Mouse (Mus musculus): ENCODE data around the gene Klhl41. TPM values are rescaled to one million over a fixed set of nuclear protein-coding genes. Genes with fewer than 3 reads are reported as not detected.
A peak's percentile ranks its signal among the peaks of the same experiment; 100 is the strongest.

Klhl41 gene
- polyA plus RNA-seq, 1 experiment: 5.1 TPM

GRCm38 (mm10) chr2:69679990-69680389 lies 10.1 kb downstream of the Klhl41 start:
- 61% methylated on average over 6 of the region's 6 CpGs for WGBS
- no peak for DNase-seq
- Histone ChIP-seq H3K4me1 (ENCODE audit: control insufficient read depth, insufficient read depth, low read length) (no peaks in the 10 kb centered on the region), H3K4me3 (replicated peaks; ENCODE audit: extremely low read depth, low read depth, low read length) (no peak overlapping the region)
- no peak for TF ChIP-seq POLR2A (IDR thresholded peaks at IDR 0.05; ENCODE audit: borderline replicate concordance, extremely low read depth, low read depth, low read length)
- TF ChIP-seq CTCF (IDR thresholded peaks at IDR 0.05; ENCODE audit: insufficient read depth, low read length): no peak

GRCm38 (mm10) chr2:69681931-69682330 lies 12.0 kb downstream of the Klhl41 start:
- TF ChIP-seq CTCF (IDR thresholded peaks at IDR 0.05; ENCODE audit: insufficient read depth, low read length): no peak
- TF ChIP-seq POLR2A (IDR thresholded peaks at IDR 0.05; ENCODE audit: borderline replicate concordance, extremely low read depth, low read depth, low read length): no peak
- Histone ChIP-seq H3K4me1 (ENCODE audit: control insufficient read depth, insufficient read depth, low read length) (no peaks in the 10 kb centered on the region), H3K4me3 (replicated peaks; ENCODE audit: extremely low read depth, low read depth, low read length) (no peak overlapping the region)
- 84% methylated on average over 4 of the region's 4 CpGs for WGBS
- DNase-seq: no peak

- whole genome bisulfite sequencing: 84% methylated on average over 13 of the region's 13 CpGs
- DNase-seq: no peak
- TF ChIP-seq POLR2A (IDR thresholded peaks at IDR 0.05; ENCODE audit: borderline replicate concordance, extremely low read depth, low read depth, low read length) (no peak), CTCF (IDR thresholded peaks at IDR 0.05; ENCODE audit: insufficient read depth, low read length) (no peak)
- no peak overlapping the region for H3K4me3 ChIP-seq (replicated peaks; ENCODE audit: extremely low read depth, low read depth, low read length)
- no peaks in the 10 kb centered on the region for H3K4me1 ChIP-seq (ENCODE audit: control insufficient read depth, insufficient read depth, low read length)
Measured at GRCm38 (mm10) chr2:69683036-69683805, 13.3 kb downstream of the Klhl41 start.

GRCm38 (mm10) chr2:69684488-69684887 lies 14.6 kb downstream of the Klhl41 start:
- Histone ChIP-seq H3K4me1 (ENCODE audit: control insufficient read depth, insufficient read depth, low read length) (no peaks in the 10 kb centered on the region), H3K4me3 (replicated peaks; ENCODE audit: extremely low read depth, low read depth, low read length) (no peak overlapping the region)
- WGBS: 91% methylated on average over 3 of the region's 3 CpGs
- DNase-seq: no peak
- no peak for TF ChIP-seq CTCF (IDR thresholded peaks at IDR 0.05; ENCODE audit: insufficient read depth, low read length)
- TF ChIP-seq POLR2A (IDR thresholded peaks at IDR 0.05; ENCODE audit: borderline replicate concordance, extremely low read depth, low read depth, low read length): no peak

GRCm38 (mm10) chr2:69690214-69690613 lies 20.3 kb downstream of the Klhl41 start:
- WGBS: 88% methylated on average over 3 of the region's 3 CpGs
- no peak for DNase-seq
- H3K4me3 ChIP-seq (replicated peaks; ENCODE audit: extremely low read depth, low read depth, low read length): no peak overlapping the region
- no peak for TF ChIP-seq POLR2A (IDR thresholded peaks at IDR 0.05; ENCODE audit: borderline replicate concordance, extremely low read depth, low read depth, low read length)
- TF ChIP-seq CTCF (IDR thresholded peaks at IDR 0.05; ENCODE audit: insufficient read depth, low read length): no peak
- H3K4me1 ChIP-seq (ENCODE audit: control insufficient read depth, insufficient read depth, low read length): no peaks in the 10 kb centered on the region

GRCm38 (mm10) chr2:69690843-69691242 lies 20.9 kb downstream of the Klhl41 start:
- 86% methylated on average over 6 of the region's 6 CpGs for WGBS
- DNase-seq: no peak
- no peak for TF ChIP-seq POLR2A (IDR thresholded peaks at IDR 0.05; ENCODE audit: borderline replicate concordance, extremely low read depth, low read depth, low read length)
- TF ChIP-seq CTCF (IDR thresholded peaks at IDR 0.05; ENCODE audit: insufficient read depth, low read length): no peak

GRCm38 (mm10) chr2:69693501-69693900 lies 23.6 kb downstream of the Klhl41 start:
- no peak for DNase-seq
- Histone ChIP-seq H3K4me3 (replicated peaks; ENCODE audit: extremely low read depth, low read depth, low read length) (no peak overlapping the region), H3K4me1 (ENCODE audit: control insufficient read depth, insufficient read depth, low read length) (no peaks in the 10 kb centered on the region)
- 95% methylated on average over 11 of the region's 11 CpGs for WGBS
- TF ChIP-seq CTCF (IDR thresholded peaks at IDR 0.05; ENCODE audit: insufficient read depth, low read length): no peak
- TF ChIP-seq POLR2A (IDR thresholded peaks at IDR 0.05; ENCODE audit: borderline replicate concordance, extremely low read depth, low read depth, low read length): no peak

More at GRCm38 (mm10) chr2:69690843-69691242, 20.9 kb downstream of the Klhl41 start:
- Histone ChIP-seq H3K4me3 (replicated peaks; ENCODE audit: extremely low read depth, low read depth, low read length) (no peak overlapping the region), H3K4me1 (ENCODE audit: control insufficient read depth, insufficient read depth, low read length) (no peaks in the 10 kb centered on the region)

- WGBS: 94% methylated on average over 8 of the region's 8 CpGs
- Histone ChIP-seq H3K4me3 (replicated peaks; ENCODE audit: extremely low read depth, low read depth, low read length) (no peak overlapping the region), H3K4me1 (ENCODE audit: control insufficient read depth, insufficient read depth, low read length) (no peaks in the 10 kb centered on the region)
- TF ChIP-seq POLR2A (IDR thresholded peaks at IDR 0.05; ENCODE audit: borderline replicate concordance, extremely low read depth, low read depth, low read length) (no peak), CTCF (IDR thresholded peaks at IDR 0.05; ENCODE audit: insufficient read depth, low read length) (no peak)
- no peak for DNase-seq
Measured at GRCm38 (mm10) chr2:69700446-69700845, 30.5 kb downstream of the Klhl41 start.

GRCm38 (mm10) chr2:69712171-69712570 lies 42.3 kb downstream of the Klhl41 start:
- peak; percentile 6 for DNase-seq
- 73% methylated on average over 14 of the region's 14 CpGs for WGBS
- TF ChIP-seq CTCF (IDR thresholded peaks at IDR 0.05; ENCODE audit: insufficient read depth, low read length): no peak
- TF ChIP-seq POLR2A (IDR thresholded peaks at IDR 0.05; ENCODE audit: borderline replicate concordance, extremely low read depth, low read depth, low read length): no peak
- no peak overlapping the region for H3K4me3 ChIP-seq (replicated peaks; ENCODE audit: extremely low read depth, low read depth, low read length)
- H3K4me1 ChIP-seq (ENCODE audit: control insufficient read depth, insufficient read depth, low read length): peaks cover 6% of the 10 kb centered on the region; the same call in 1 of the 2 replicates
